Mouse (Mus musculus): ENCODE measurements around the gene Fstl3.

GRCm38 (mm10) chr10:79808728-79809127 is 31.7 kb downstream of the Fstl3 start:
- TF ChIP-seq CTCF (conservative IDR thresholded peaks at IDR 0.05; ENCODE audit: low read length) (no peak), NANOG (IDR thresholded peaks at IDR 0.05; ENCODE audit: borderline replicate concordance, low read length) (no peak)
